Mouse (Mus musculus) c-Kit-positive CD71-positive TER-119-positive erythroid progenitor cells, embryonic 14.5 days (primary cell): ENCODE data around the gene Exog.

Source experiments
- DNase-seq: peaks from one replicate; pipeline ENCODE4 v3.0.0-alpha.2; 2013; ENCODE audit warnings: low spot score

Gene Exog

GRCm38 (mm10) chr9:119504981-119505658, 60.4 kb downstream of the Exog start:
- no peak for DNase-seq

GRCm38 (mm10) chr9:119510902-119511301, 66.2 kb downstream of the Exog start:
- no peak for DNase-seq

- DNase-seq, result no peak
These were observed 68.2 kb downstream of the Exog start for GRCm38 (mm10) chr9:119512993-119513392.

GRCm38 (mm10) chr9:119513816-119514215, 69.1 kb downstream of the Exog start:
- DNase-seq, result no peak

GRCm38 (mm10) chr9:119514986-119515385, 70.2 kb downstream of the Exog start:
- no peak for DNase-seq
